Mouse (Mus musculus) urinary bladder, postnatal 25 days (tissue): ENCODE results near the gene Tnfrsf11a.

Source experiments
- DNase-seq: peaks from one replicate; pipeline ENCODE4 v3.0.0; 2022; ENCODE audit warnings: low spot score

The Tnfrsf11a gene

DNA sequence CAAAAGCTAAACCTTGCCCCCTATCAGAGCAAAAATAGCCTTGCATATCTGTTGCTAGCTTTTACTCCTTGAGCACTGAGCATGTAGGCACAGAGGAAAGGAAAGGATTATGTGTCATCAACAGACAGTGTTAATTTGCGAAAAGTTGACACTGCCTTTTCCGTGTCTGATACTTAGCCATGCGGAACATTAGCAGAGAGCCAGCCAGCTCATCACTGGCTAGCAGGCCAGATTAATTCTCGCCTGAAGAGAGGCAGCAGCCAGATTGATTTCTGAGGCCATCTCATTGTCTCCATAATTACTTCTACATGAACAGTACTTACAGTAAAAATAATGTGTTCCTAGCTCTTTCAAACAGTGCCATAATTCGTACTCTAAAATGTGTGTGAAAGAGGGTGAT, 48.7 kb downstream of the Tnfrsf11a start:
- no peak for DNase-seq

DNA sequence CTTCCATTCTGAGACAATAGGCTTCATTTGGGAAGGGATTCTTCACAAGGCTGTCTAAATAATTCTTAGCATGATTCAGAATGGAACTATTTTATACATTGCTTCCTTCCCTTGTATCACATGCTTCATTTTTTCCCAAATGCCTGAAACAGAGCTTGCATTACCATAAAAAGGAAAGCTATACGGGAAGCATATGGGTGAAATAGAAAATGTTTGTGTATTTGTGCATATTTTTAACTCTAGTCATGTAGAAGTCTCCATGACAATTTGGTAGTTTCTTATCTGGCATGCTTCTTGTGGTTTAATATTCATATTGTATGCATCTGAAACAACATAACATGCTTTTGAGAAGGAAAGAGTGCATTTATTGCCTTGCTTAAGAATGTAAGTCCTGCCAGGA, 52.3 kb downstream of the Tnfrsf11a start:
- DNase-seq: no peak

DNA sequence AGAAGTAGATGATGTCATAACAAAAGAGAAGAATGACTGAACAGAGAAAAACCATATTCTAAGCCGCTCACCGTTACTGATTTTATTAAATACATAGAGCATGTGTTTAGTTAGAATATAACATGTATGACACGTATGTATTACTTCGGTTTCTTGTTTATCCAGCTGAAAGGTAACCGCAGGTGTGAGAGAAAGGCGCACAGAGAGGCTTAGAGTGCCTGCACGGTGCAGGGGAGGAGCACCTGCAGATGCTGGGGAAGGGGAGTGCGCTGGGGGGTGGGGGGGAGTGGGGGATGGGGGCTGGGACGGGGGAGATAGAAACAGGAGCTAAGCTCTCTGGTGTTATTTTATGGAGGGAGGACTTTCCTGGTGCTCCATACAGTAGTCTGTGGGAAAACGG, 62.4 kb downstream of the Tnfrsf11a start:
- DNase-seq: no peak

DNA sequence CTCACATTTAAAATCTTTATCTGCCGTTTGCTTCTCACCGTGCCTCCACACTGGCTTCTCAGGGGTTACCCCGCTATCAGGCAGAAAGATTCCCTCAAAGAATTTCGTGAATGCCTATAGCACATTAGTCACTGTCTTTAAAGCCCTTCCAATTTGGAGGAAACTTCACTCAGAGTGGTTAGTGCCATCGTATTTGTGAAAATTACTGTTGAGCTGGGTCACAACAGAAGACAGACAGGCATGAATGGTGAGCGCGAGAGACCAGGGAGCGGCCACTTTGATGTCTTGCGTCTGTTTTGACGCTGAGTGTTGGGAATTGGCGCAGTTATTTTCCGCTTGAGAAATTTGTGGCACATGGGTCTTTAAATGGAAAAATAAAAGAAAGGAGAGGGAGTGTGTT, 62.9 kb downstream of the Tnfrsf11a start:
- DNase-seq: no peak

DNA sequence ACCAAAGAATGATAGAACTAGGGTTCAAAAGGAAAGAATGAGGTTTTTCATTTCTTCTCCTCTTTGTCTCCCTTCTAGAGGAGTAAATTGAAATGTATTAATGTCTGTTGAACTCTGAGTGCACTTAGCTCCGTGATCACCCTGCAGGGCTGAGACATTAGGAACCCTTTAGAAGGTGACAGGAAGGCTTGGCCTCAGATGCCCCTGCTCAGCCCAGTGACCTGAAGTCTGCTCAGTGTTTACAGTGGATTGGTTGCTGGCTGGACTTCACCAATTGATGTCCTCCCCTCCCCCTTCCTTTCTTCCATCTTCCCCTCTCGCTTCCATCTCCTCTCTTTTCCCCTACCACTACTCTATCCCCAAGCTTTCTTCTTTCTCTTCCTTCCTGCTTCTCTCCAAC, 63.3 kb downstream of the Tnfrsf11a start:
- no peak for DNase-seq

DNA sequence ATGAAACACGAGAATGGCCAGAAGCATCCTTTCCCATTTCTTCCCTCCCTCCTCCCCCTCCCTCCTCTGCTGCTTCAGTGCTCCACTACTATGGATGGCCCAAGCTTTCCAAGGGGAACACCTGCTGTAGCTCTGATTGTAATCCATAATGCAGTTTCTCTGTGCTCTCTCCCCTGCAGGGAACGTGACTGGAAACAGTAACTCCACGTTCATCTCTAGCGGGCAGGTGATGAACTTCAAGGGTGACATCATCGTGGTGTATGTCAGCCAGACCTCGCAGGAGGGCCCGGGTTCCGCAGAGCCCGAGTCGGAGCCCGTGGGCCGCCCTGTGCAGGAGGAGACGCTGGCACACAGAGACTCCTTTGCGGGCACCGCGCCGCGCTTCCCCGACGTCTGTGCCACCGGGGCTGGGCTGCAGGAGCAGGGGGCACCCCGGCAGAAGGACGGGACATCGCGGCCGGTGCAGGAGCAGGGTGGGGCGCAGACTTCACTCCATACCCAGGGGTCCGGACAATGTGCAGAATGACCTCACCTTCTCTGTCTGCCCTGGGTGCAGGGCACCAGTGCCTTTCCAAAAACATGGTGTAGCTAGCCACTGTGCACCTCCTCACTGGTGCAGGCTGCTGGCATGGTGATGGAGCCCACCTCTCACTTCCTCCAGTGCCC, 64.0 kb downstream of the Tnfrsf11a start:
- DNase-seq: no peak

DNA sequence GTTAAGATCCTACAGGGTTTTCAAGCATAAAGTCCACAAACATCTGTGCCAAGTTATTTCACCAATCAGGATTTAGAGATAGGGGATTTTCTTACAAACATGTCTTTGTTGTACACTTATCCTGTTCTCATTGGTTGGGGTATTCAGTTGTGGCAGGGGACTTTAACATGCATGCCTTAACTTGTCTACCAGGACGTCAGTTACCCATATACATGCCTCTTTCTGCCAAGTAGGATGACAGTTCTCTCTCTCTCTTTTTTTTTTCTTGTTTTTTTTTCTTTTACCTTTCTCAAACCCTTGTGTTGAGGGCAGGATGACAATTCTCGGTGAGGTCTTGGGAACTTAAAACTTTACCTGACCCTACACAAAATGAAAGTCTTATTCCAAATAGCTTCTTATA, 65.9 kb downstream of the Tnfrsf11a start:
- DNase-seq: no peak

DNA sequence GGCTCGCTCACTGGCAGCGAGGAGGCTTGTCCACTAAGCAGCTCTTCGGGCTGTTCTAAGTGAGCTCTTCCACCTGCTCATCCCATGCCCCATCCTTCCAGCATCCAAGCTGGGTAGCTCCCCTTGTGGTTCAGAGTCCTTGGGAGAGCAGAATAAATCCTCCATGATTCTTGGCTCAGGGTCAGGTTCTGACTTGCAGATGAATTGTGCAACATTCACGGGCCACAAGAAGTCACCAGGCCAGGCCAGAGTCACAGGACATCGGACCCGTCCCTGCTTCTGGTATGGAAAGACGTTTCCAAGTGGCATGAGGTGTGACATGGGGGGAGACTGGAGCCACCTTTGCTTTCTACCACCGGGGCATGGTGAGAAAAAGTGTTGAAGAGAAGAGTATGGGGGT, 68.3 kb downstream of the Tnfrsf11a start:
- no peak for DNase-seq

DNA sequence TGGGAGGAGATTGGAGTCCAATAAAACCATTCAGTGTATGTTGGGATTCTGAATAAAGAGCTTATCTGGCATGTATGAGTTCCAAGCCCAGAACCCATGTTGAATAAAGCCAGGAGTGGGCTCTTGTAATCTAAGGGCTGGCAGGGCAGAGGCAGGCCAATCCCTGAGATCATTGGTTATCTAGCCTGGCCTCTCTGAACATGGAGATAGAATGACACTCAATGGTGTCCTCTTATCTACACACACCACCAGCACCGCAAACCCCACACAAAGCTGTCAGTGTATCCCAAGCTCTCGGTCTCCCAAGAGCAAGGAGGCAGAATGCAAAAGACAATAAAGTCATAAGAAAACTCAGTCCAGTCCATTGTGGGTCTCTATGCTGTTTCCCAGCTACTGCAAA, 70.8 kb downstream of the Tnfrsf11a start:
- DNase-seq: no peak

DNA sequence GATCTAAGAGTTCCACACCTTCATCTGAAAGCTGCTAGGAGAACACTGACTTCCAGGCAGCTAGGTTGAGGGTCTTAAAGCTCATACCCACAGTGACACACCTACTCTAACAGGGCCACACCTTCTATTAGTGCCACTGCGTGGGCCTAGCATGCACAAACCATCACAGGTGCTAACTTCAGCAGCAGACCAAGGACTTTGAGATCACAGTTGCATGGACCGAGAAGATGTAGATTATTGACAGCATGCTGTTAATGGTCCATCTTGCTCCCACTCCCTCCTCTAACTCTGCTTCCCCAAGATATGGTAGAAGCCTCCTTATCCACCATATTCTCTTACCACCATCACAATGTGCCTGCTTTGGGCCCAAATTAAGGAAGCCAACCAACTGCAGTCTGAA, 79.2 kb downstream of the Tnfrsf11a start:
- no peak for DNase-seq

DNA sequence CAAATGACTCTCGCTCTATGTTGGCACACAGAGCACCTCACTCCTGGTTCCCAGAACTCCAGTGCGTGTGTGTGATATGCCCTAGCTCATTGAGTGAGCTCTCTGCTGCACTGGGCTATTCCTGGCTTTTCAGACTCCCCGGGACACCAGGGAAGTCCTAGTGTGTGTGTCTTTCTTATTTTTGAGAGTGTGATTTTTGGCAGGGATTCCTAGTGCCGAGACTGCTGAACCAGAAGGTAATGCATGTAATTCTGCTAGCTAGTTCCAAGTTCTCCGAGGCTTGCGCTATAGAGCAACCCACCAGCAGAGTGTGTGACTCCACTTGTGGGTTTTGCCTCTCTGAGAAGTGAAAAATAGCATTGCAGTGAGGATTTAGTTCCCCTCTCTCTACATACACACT, 96.1 kb downstream of the Tnfrsf11a start:
- DNase-seq: no peak

DNA sequence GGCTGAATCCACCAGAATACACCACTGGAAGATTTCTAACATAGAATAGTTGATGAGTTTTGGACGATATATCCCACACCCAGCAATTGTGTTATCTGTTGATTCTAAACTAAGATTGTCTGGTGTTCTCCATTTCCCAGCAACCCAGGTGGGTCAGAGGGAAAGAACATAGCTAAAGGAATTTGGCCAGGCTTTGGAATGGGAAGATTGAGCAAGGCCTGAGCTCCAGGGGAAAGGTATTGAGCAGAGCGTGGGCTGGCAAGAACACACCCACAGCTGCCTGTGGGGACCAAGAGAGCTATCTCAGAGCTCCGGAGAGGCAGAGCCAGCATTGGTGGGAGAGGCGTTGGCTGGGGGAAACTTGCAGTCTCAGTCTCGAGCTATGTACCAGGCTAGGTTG, 97.3 kb downstream of the Tnfrsf11a start:
- DNase-seq: no peak

DNA sequence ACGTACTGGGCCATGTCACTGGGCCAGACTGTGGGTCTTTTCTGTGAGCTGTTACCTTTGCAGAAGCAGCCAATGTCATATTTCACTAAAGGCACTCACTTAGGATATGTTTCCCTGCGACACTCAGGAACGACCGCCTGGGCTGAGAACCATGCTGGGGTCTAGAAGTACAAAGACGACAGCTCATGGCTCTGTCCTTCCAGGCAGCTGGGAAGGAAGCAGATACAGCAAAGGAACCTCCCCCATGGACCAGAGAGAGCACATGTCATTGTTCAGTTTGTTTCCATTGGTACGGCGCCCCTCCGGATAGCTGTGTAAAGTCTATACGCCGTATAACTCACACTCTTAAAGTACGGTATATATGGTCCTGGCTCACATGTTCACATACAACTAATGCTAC, 97.9 kb downstream of the Tnfrsf11a start:
- DNase-seq: no peak

DNA sequence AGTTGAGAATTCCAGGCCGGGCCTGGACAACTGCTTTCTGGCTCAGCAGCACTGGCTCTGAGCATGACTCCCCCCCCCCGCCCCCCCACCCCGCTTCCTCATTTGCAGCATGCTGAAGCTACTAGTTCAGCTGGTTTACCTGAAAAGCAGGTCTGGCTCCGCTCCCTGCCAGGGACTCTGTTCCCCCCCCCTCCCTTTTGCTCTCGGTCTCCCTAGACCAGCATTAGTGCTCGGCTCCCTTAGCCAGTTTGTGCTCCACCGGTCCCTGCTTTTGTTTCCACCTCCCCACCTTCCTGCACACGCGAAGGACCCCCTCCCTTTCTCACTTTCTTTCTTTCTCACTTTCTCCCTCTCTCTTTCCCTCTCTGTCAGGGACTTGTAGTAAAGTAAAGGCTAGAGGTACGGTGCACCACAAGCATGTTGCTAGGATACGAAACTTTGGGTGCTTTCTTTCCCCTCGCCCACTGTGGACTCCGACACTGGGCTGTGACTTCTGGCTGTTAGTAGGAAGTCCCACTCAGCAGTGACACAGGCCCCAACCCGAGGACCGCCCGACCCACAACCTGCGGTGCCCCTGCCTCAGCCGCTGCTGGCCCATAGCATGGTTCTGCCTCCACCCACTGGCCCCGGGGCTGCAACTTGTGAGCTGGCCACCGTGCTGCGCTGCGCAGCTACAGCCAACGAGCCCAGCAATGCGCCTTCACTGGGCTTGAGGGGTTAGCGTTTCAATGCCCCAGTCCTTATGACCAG, 100.2 kb downstream of the Tnfrsf11a start:
- no peak for DNase-seq

DNA sequence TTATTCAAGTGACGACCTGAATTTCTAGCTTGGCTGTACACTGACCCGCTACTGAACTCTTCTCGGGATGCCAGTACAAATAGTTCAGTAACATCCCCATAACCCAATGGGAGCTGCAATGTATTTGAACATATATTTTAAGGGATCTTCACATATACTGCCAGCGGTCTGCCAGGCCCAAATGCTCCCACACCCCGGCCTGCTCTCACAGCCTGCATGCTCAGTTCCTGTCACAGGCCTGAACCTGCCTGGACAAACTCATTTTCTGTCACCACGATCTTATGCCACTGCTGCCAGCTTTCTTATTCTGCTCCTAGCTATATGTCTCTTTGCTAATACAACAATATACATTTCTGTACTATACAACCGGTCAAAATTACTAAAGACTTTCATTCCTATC, 100.9 kb downstream of the Tnfrsf11a start:
- DNase-seq: no peak

DNA sequence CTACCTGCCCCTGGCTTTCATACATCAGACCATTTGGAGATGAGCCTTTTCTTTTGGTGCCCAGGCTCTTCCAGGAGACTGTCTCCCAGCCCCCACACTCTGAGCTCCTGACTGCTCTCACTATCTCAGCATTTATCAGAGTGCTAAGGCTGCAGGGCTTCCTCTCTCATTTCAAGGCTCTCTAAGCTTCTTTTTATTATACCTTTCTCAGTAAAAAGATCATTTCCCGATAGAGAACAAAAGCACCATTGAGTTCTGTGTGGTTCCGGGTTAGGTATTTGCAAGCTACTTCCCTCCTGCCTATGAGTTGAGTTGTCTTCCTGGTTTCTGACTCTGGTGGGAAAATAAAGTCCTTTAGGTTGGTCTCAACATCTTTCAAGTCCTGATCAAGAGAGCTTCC, 103.0 kb downstream of the Tnfrsf11a start:
- no peak for DNase-seq

DNA sequence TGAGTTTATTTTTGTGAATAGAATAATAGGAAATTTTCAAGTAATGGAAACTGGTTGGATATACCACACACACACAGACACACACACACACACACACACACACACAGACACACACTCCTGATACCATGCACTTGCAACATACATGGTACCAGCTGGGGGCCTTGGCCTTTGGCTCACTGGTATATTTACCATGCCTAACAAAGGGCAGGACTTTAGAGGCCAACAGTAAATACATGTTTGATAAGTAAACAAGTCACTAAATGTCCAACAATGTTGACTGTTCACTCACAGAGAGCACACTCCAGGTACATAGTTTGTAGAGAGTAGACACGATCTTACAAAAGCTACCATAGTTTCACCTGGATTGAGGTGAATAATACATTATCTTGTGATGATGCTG, 104.6 kb downstream of the Tnfrsf11a start:
- no peak for DNase-seq

DNA sequence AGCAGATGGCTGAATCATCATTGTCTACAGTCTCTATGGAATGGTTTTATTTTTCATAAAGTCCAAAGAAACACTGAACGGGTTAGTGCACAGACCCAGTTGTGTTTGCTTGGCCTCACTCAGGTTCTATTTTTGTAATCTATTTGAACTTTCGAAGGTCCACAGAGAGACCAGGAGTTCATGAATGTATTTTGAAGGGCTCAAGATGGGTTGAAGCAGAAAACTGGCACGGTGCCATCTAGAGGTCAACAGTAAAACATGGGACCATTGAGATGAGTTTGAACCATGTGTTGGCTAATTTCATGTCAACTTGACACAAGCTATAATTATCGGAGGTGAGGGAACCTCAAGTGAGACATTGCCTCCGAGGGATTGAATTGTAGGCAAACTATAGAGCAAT, 105.1 kb downstream of the Tnfrsf11a start:
- no peak for DNase-seq

DNA sequence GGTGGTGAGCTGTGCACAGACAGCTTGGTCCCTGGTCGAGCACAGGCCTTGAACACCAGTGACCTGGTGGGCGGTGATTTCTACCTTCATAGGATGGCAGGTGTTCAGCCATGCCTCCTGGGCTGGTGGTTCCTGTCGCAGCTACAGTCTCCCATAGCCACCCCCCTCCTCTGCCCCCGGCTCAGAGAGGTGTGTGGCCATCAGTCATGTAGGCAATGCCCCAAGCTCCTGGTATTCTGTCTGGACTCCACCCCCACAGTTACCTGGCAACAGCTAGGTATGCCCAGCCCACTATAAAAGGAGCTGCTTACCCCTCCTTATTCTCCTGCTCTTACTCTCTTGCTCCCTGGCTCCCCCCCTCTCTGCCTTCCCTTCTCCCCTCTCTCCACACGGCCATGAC, 105.8 kb downstream of the Tnfrsf11a start:
- DNase-seq: no peak

DNA sequence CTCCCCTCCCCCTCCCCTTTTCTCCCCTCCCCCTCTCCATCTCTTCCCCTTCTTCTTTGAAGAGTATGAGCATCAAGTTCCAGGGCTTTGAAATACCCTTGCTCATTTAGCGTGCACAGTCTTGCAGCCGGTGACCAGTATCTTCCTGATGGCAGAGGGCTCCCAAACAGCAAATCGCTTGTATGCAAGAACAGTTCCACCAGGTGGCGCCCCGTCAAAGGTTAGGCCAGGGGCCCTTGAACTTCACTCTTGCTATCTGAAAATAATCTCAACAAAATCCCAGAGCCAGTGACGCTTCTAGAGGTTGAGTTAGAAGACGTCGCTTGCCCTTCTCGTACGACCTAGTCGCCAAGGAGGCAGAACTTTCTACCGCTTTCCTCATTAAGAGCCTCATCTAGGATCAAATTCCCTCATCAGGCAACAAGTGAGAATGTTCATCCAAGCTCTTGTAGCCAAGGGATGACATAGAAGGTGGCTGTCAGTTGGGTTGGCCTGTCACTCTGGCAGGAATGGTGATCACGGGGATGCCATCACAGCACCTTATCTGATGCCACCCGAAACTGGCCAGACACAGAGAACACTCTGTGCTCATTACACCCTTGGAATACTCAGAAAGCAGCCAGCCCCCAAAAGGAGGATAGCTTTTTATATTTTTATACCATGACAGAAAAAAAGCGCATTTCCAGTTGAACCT, 110.7 kb downstream of the Tnfrsf11a start:
- peak; percentile 89 for DNase-seq

DNA sequence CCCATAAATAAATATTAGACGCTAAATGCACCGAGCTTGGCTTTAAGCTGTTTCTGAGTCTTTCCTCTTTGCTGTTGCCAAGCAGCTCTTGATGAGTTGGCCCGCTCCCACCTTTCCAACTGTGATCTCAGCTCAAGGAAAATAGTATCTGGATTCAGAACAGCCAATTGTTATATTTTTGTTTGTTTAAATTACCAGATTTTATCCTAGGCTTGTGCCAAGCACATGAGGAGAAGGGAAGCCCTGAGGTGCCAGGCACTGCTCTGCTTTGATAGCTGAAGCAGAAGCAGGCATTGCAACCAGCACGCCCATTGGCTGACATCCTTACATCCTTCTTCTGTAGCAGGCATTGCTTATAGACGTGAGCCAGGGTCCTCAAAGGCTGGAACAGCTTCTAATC, 114.5 kb downstream of the Tnfrsf11a start:
- no peak for DNase-seq
